Mouse (Mus musculus) right cerebral cortex, adult 18-20 months (tissue): ENCODE measurements around the gene Plekho1.
"Not testable (repeated sequence)": the region's sequence is repeated elsewhere in the genome, so short reads cannot be mapped to it uniquely, and the experiment has no call there.

Experiments used
- DNase-seq: peaks from one replicate; pipeline ENCODE4 v3.0.0; 2022; ENCODE audit warnings: mixed read lengths

The Plekho1 gene

GRCm38 (mm10) chr3:95995802-95996428 lies at the start of gene Plekho1:
TSS of gene Plekho1 (minus strand) at chr3:95996001.
- peak; percentile 81 for DNase-seq

DNA sequence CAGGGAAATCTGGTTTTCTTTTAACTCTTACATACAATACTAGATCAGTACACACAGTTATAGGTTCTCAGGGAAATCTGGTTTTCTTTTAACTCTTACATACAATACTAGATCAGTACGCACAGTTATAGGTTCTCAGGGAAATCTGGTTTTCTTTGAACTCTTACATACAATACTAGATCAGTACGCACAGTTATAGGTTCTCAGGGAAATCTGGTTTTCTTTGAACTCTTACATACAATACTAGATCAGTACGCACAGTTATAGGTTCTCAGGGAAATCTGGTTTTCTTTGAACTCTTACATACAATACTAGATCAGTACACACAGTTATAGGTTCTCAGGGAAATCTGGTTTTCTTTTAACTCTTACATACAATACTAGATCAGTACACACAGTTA lies 48.8 kb upstream of the Plekho1 start:
- DNase-seq = not testable (repeated sequence)

- no peak for DNase-seq
Observed at GRCm38 (mm10) chr3:96043104-96043503, 47.3 kb upstream of the Plekho1 start.

DNA sequence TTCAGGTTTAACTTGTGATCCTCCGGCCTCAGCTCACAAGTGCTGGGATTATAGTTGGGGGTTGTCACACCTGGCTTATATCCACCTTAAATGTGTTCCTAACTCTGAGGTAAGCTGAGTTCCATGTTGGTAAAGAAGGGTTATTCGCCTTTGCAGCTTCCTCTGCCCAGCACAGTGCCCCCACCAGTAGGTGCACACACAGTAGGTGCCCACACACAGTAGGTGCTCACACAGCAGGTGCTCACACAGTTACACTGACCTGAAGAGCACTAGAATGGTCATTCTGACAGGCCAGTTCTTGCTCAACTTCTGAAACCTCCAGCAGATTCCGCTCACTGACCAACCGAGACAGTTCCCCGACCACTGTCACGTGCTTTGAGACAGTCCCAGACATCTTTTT lies 45.3 kb upstream of the Plekho1 start:
- no peak for DNase-seq

DNA sequence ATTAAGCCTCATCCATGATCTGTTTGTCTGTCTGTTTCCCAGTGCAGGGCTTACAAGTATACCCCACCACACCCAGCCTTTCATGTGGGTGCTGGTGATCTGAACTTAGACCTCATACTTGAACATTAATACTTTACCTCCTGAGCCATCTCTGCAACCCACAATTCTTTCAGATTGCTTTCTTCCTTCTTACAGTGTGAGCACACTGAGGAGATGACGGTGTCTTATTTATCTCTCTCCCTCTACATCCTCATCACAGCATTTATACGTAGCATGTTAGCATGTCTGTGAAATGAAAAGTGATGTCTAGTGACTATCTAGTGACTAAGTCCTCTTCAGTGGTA lies 44.8 kb upstream of the Plekho1 start:
- no peak for DNase-seq

DNA sequence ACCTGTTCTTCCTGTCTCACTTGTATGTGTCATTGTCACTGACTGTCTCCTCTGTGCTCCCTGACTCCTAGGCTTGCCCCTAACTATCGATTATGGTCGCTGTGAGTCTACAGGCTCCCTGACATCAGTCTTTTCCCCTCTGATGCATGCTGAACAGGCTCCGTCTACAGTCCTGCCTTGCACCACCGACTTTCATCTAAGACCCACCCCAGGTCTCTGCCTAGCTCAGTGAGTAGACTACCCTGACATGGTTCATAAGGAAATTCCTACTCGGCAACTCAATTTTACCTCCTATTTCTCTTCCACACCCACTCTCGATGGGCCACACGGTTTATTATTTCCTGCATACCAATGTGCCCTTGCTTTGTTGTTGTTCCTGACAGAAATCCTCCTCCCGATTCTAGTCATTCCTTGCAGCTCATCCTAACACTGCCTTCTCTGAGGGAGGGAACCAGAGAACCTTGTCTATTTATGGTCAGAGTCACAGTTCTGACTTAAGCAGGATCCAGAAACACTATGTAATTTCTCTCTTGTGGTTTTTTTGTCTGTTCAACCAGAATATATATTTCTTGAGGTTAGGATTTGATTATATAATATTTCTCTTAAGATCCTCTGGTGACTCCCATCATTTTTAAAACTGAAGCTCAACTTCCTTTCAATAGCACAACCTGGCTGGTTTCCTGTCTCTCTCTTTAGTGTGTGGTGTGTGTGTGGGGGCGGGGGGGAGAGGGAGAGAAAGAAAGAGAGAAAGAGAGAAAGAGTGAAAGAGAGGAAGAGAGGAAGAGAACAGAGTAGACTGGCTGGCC lies 44.3 kb upstream of the Plekho1 start:
- DNase-seq = peak; percentile 42

DNA sequence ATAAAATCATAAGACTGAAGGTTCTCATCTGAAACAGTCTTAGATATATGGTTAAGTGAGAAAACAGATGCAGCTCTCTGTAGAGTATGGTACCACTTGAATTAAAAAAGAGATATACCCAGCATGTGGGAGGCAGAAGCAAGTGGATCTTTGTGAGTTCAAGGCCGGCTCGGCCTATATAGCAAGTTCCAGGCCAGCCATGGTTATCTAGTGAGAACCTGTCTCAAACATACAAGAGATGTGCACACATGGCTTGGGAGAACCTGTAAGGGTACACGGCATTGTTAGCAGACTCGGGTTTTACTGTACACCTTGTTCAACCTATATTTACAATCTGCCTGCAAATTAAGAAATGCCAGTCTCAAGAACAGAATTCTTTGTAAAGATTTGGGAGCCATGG lies 43.0 kb upstream of the Plekho1 start:
- no peak for DNase-seq

- no peak for DNase-seq
Observed at GRCm38 (mm10) chr3:96038156-96038555, 42.4 kb upstream of the Plekho1 start.

GRCm38 (mm10) chr3:96036796-96037195 lies 41.0 kb upstream of the Plekho1 start:
- DNase-seq = no peak

DNA sequence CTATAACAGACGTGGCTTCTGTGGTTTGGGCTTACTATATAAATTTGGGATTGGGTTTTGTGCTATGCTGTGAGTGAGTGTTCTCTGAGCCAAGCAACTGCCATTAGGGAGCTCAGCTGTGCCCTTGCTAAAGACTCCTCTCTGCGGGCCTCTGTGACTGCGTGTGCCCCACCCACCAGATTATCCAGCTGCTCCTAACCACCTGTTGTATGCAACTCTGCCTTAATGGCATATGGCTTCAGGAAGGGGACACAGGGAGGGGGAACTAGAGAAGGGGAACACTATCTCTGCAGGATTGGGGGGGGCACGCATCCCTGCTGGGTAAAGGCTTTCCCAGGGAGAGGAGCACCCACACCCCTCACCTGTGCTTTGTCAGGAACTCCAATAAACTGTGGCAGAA lies 37.2 kb upstream of the Plekho1 start:
- DNase-seq = no peak

DNA sequence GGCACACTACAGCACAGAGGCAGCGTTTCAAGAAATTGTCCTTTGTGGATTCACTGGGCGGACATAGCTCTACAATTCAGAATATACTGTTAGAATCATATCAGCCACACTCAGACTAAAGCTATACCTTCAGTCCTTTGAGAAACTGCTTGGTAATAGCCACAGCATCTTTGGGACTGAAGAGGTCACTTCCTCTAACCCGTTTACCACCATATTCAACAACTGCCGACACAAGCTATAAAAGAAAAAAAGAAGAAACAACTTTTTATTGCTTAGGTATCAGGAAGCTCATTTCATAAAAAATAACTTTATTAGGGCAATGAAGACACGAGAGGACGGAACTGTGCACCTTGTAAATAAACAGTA lies 36.8 kb upstream of the Plekho1 start:
- no peak for DNase-seq

DNA sequence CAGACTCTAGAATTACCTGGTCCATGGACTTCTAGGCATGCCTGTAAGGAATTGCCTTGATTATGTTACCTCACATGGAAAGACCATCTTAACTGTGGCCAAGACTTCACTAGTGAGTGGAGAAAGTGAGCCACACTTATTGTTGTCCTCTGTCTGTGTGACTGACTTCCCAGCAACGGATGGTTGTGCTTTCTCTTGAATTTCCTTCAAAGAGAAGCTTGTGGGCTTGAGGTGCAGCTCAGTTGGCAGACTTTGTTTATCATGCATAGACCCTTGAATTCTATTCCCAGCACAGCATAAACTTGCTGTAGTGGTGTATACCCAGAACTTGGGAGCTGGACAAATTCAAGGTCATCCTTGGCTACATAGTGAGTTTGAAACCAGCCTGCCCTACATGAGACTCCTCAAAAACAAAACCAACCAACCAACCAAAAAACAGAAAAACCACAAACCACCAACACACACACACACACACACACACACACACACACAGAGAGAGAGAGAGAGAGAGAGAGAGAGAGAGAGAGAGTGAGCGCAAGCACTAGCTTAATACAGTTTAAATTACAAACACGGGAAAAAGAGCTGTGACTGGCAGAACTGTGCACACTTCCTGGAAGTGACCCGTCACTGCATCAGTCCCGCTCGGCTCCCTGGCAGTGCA lies 36.3 kb upstream of the Plekho1 start:
- DNase-seq = no peak

GRCm38 (mm10) chr3:96029766-96030165 lies 34.0 kb upstream of the Plekho1 start:
- DNase-seq = no peak

- DNase-seq = no peak
Observed at GRCm38 (mm10) chr3:96029336-96029735, 33.5 kb upstream of the Plekho1 start.

DNA sequence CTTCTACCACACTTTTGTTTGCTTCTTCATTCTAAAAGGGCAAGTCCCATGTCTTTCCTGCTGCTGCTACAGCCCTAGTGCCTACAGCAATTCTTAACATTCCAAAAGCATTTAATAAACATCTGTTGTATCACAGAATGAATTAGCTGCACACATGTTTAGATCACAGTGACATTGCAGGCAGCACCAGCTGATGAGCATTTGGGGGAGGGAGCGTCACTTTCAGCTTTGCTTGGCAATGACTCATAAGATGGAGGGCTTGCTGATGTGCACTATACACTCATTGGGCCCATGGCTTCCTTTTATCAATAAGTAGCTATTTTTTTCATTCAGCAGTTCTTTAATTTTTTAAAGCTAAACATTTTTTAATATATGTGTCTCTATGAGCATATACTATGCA lies 32.1 kb upstream of the Plekho1 start:
- DNase-seq = no peak

DNA sequence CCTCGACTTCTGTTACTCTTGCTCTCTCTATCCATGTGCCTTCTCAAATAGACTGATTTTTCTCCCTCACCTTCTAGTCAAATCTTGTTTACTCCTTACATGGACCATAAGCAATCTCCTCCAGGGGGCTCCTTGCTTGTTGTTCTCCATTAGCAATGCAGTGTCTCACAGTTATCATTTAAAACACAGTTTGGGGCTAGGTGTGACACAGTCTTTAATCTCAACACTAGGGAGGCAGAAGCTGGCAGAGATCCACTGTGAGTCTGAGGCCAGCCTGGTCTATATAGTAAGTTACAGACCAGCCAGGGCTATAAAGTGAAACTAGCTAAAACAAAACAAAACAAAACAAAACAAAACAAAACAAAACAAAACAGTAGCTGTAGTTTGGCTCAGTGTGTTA lies 31.3 kb upstream of the Plekho1 start:
- DNase-seq = no peak

DNA sequence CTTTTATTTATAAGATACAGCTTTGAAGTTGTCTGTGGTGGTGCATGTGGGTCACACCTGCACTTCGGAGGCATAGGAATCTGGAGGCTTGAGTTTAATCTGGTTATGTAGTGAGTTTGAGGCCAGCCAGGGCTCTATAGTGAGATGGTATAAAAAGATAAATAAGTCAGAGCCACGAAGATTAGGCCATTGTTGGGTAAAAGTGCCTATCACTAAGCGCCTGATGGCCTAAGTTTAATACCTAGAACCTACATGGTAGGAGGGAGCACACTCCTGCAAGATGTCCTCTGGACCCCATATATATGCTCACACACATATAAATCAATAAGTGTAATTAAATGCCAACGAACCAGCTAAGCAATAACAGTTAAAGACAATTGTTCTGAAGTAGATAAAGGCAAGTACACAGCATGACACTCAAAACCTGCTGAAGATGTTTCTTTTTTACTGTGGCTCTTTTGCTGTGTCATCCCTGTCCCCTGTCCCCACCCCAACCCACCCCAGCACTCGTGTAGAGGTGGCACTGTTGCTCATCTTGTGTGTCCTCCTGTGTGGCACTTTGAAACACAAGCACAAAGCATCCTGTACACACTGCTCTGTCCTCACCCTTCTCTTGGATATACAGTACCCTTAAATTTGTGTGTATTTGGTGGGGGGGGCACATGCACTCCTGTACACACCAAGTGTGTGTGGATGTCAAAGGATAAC lies 25.8 kb upstream of the Plekho1 start:
- no peak for DNase-seq

DNA sequence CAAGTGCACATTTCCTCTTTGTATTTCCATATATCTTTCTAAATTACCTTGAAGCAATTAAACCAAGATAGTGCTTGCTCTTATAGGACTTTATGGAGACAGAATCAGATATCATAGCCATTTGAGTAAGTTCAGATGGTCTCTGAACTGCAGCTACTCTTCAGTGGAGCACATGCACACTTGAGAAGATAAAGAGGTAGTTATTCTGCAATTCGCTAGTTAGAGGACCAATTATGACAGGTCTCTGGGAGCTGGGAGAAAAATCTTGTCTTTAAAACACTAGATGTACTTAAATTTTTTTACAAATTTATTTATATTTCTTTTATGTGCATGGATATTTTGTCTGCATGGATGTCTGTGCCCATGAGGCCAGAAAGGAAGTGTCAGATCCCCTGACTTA lies 24.9 kb upstream of the Plekho1 start:
- DNase-seq = no peak

GRCm38 (mm10) chr3:96017461-96017860 lies 21.7 kb upstream of the Plekho1 start:
- DNase-seq = no peak

GRCm38 (mm10) chr3:96016257-96016889 lies 20.6 kb upstream of the Plekho1 start:
- DNase-seq = no peak

- no peak for DNase-seq
Observed at GRCm38 (mm10) chr3:96015681-96016080, 19.9 kb upstream of the Plekho1 start.

- DNase-seq = no peak
Observed at GRCm38 (mm10) chr3:96012805-96013204, 17.0 kb upstream of the Plekho1 start.

DNA sequence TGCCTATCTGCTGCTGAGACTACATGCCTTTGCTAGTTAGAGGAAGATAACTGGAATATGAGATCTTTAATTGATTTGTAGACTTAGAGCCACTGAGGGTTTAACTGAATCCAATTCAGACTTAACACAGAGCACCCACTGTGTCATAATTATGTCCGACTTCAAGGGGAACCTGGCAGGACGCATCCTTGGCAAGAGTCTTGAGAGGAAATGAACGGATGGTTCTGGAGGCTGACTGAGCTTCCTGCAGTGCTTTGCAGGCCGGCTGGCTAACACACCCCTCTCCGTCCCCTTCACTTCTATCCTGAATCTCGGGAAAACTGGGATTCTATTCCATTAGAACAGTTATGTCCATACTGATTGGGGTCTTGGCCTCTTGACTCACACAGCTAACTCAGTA lies 12.7 kb upstream of the Plekho1 start:
- no peak for DNase-seq
